Mouse (Mus musculus): ENCODE results near the gene Cacna1i.

DNA sequence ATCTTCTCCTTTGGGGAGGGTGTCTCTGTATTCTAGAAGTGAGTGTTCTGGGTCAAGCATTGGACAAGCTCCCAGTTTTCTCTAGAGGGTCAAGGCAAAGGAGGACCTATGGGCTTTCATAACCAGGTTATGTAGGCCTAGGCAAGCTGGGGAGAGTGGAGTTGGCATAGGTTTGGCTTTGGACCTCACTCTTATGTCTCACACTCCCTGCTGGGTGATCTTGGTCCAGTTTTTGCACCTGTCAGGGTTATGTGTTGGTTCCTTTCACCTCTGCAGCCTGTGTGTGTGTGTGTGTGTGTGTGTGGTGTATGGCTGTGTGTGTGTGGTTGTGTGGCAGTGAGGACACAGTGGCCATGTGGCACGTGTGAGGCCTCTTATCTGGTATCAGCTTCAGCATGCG is 8.0 kb upstream of the Cacna1i start:
- no peak for TF ChIP-seq CTCF (IDR thresholded peaks at IDR 0.05; ENCODE audit: borderline replicate concordance, control insufficient read depth, extremely low read depth, insufficient read depth, low read length, poor library complexity)
- TF ChIP-seq POLR2A (IDR thresholded peaks at IDR 0.05; ENCODE audit: control insufficient read depth, extremely low read depth, insufficient read depth, low read length, poor library complexity) = no peak
